Mouse (Mus musculus): ENCODE measurements around the gene Vmn1r74. TPM values are rescaled to one million over a fixed set of nuclear protein-coding genes. Genes with fewer than 3 reads are reported as not detected.

Gene Vmn1r74
- not detected in 2 replicates for polyA plus RNA-seq (2012; rRNA removed)

DNA sequence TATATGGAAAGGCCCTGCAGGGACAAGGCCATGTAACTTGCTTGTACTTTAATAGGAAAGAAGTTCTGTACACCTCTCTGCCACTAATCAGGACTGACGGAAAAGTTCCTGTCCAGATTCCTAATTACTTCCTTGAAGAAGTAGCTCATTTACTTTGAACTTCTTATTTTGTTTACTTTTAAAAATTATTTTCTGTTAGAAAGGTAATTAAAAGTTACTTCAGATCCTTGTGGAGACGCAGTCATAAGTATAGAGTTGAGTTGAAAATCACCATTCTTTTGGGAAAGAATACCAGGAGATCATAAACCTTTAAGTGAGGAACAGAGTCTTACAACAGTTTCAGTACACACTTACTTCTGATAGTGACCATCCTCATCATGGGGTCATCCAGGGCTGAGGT, at the start of gene Vmn1r74:
Gene Vmn1r74 (plus strand): TSS at position 301 of the 400 bp plus-strand sequence.

DNA sequence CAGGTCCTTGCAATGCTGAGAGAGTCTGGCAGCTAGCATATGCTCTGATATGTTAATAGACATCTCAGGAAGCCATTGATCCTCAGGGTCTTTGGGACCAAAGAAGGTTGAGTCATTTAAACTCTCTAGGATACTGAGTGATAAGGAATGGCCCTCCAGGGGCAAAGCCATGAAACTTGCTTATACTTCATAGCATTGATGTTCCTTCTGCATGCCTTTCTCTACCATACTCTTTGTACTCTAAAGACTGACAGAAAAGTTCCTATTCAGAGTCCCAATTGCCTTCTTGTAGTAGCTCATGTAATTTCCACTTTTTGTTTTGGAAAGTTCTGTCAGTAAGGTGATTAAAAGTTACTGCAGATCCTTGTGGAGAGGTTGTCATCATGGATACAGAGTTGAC, 40.5 kb downstream of the Vmn1r74 start, which contains the start of gene Vmn1r75:
Gene Vmn1r75 (plus strand): TSS at position 301 of the 400 bp plus-strand sequence.

Other genes with a start within 250 kb of the Vmn1r74 start
- gene Zscan4-ps3, start 224.7 kb upstream of the Vmn1r74 start, polyA plus RNA-seq (2012; rRNA removed): not detected in 2 replicates
- not detected in 2 replicates for gene Vmn1r72, start 153.8 kb upstream of the Vmn1r74 start, polyA plus RNA-seq (2012; rRNA removed)
- not detected in 2 replicates for gene Vmn1r73, start 103.7 kb upstream of the Vmn1r74 start, polyA plus RNA-seq (2012; rRNA removed)
- not detected in 2 replicates for gene Vmn1r75, start 40.6 kb downstream of the Vmn1r74 start, polyA plus RNA-seq (2012; rRNA removed)
- gene Vmn1r76, start 104.2 kb downstream of the Vmn1r74 start, polyA plus RNA-seq (2012; rRNA removed): not detected in 2 replicates
- gene Vmn1r77, start 202.8 kb downstream of the Vmn1r74 start, polyA plus RNA-seq (2012; rRNA removed): not detected in 2 replicates